24 mouse cellular contexts compared by ENCODE assay signal in the genomic region with DNA sequence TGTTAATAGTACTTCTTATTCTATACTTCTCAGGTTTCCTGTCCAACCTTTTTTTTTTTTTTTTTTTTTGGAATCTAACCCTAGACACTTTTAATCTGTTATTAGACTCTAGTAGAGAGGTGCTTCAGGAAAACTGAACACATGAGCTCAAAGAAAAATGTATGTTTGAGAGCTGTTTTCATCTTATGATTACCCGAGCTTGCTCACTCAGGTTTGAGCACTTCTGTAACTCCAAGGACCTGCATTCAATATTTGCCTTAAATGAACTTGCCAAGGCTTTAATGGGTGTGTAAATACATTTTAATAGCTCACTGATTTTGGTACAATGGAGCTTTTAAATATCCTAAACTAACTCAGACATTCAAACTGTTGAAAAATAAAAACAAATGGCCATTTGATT.
DNase-seq lines count a peak whose midpoint lies in the region; ATAC-seq and TF ChIP-seq lines count a peak whose summit lies in the region.
"Had no signal": no experiment of that assay in that cellular context is flagged by ENCODE, and none has a peak within 500 bp of the region (broad histone marks: within the 10 kb centered on the region; RNA-seq: fewer than 3 reads in every experiment).

No protein-coding gene starts in this region.

- TF ChIP-seq POLR2A in lung, adult 2 months (IDR thresholded peaks at IDR 0.05; ENCODE audit: borderline replicate concordance, extremely low read depth, low read depth, low read length) = no peak

- DNase-seq in lung, embryonic 14.5 days = peak; percentile 44
- DNase-seq in lung, adult 2 months = no peak
- no peak for DNase-seq in lung, postnatal 25 days (ENCODE audit: low spot score)
- DNase-seq in midbrain, embryonic 11.5 days (ENCODE audit: low spot score, missing footprints) = peak; percentile 61
- DNase-seq in midbrain, postnatal 0 days (ENCODE audit: low spot score) = no peak
- DNase-seq: adrenal gland, adult 8-10 months; adrenal gland, postnatal 14 days; adrenal gland, postnatal 36 days; B cell, adult 2 months; cerebellum, adult 11-12 months; cerebellum, adult 2 months; cerebellum, adult 9-10 months; cerebellum, postnatal 10 days; cerebellum, postnatal 25 days had no signal

- no peak overlapping the region for H3K4me3 ChIP-seq in lung, embryonic 14.5 days (ENCODE audit: low read depth, low read length)
- no peak overlapping the region for H3K4me3 ChIP-seq in lung, adult 2 months (replicated peaks; ENCODE audit: extremely low read depth, low read depth, low read length)
- no peak overlapping the region for H3K4me3 ChIP-seq in lung, embryonic 16.5 days (ENCODE audit: low read length)
- H3K4me3 ChIP-seq in midbrain, embryonic 11.5 days (ENCODE audit: low read depth, low read length) = no peak overlapping the region
- no peak overlapping the region for H3K4me3 ChIP-seq in midbrain, postnatal 0 days (ENCODE audit: low read depth, low read length)
- H3K4me3 ChIP-seq: embryonic facial prominence, embryonic 10.5 days; embryonic facial prominence, embryonic 12.5 days; forebrain, embryonic 13.5 days; forebrain, embryonic 15.5 days had no signal

- 0 out of 2 replicates have a peak, but pooled peaks cover 2% of the 10 kb centered on the region for H3K4me1 ChIP-seq in lung, embryonic 14.5 days (ENCODE audit: insufficient read depth)
- H3K4me1 ChIP-seq in lung, adult 2 months (ENCODE audit: control insufficient read depth, insufficient read depth, low read length) = no peaks in the 10 kb centered on the region
- H3K4me1 ChIP-seq in lung, embryonic 16.5 days (replicated peaks; ENCODE audit: control insufficient read depth, insufficient read depth, low read length) = no peaks in the 10 kb centered on the region
- no peaks in the 10 kb centered on the region; the same call in 1 of the 2 replicates for H3K4me1 ChIP-seq in midbrain, embryonic 11.5 days (ENCODE audit: control insufficient read depth, insufficient read depth, low read length)
- H3K4me1 ChIP-seq in midbrain, postnatal 0 days (ENCODE audit: insufficient read depth, low read length) = no peaks in the 10 kb centered on the region
- H3K4me1 ChIP-seq: embryonic facial prominence, embryonic 12.5 days had no signal

- no peak overlapping the region for H3K9ac ChIP-seq in lung, embryonic 14.5 days
- H3K9ac ChIP-seq in lung, embryonic 16.5 days (ENCODE audit: low read length) = no peak overlapping the region
- no peak overlapping the region for H3K9ac ChIP-seq in midbrain, embryonic 11.5 days (ENCODE audit: low read length)
- H3K9ac ChIP-seq in midbrain, postnatal 0 days (replicated peaks; ENCODE audit: low read length, poor library complexity, severe bottlenecking) = no peak overlapping the region
- H3K9ac ChIP-seq: embryonic facial prominence, embryonic 12.5 days; forebrain, embryonic 13.5 days; forebrain, embryonic 15.5 days had no signal

- peak; percentile 62; the same call in 1 of the 2 replicates for ATAC-seq in lung, embryonic 14.5 days (ENCODE audit: insufficient read depth)
- peak; percentile 83 for ATAC-seq in lung, embryonic 16.5 days (ENCODE audit: low read depth)
- no peak for ATAC-seq in midbrain, embryonic 11.5 days (ENCODE audit: low FRiP score)
- no peak for ATAC-seq in midbrain, postnatal 0 days (ENCODE audit: low FRiP score)
- ATAC-seq: activated CD4-positive, CD25-positive, alpha-beta regulatory T cell, adult 4 months; CD4-positive, CD25-positive, alpha-beta regulatory T cell, adult 4 months; forebrain, embryonic 13.5 days; forebrain, embryonic 15.5 days; Patski had no signal

- 40% methylated on average over 1 of the region's 1 CpGs for WGBS in lung, embryonic 14.5 days
- 51% methylated on average over 1 of the region's 1 CpGs for WGBS in lung, adult 2 months
- 47% methylated on average over 1 of the region's 1 CpGs for WGBS in lung, embryonic 16.5 days
- WGBS in midbrain, embryonic 11.5 days = 74% methylated on average over 1 of the region's 1 CpGs
- WGBS in midbrain, postnatal 0 days = 84% methylated on average over 1 of the region's 1 CpGs

- H3K9me3 ChIP-seq in lung, embryonic 14.5 days (ENCODE audit: low read depth, low read length) = no peaks in the 10 kb centered on the region
- no peaks in the 10 kb centered on the region for H3K9me3 ChIP-seq in lung, embryonic 16.5 days (ENCODE audit: control insufficient read depth, low read length)
- H3K9me3 ChIP-seq in midbrain, embryonic 11.5 days (ENCODE audit: control insufficient read depth, low read length) = no peaks in the 10 kb centered on the region
- H3K9me3 ChIP-seq in midbrain, postnatal 0 days (ENCODE audit: low read length) = no peaks in the 10 kb centered on the region
- H3K9me3 ChIP-seq: embryonic facial prominence, embryonic 10.5 days; embryonic facial prominence, embryonic 12.5 days; forebrain, embryonic 13.5 days; forebrain, embryonic 15.5 days had no signal

- no peaks in the 10 kb centered on the region for H3K36me3 ChIP-seq in lung, embryonic 14.5 days (ENCODE audit: insufficient read depth)
- H3K36me3 ChIP-seq in lung, embryonic 16.5 days (ENCODE audit: control insufficient read depth, insufficient read depth, low read length) = no peaks in the 10 kb centered on the region
- H3K36me3 ChIP-seq in midbrain, embryonic 11.5 days (ENCODE audit: control insufficient read depth, insufficient read depth, low read length) = no peaks in the 10 kb centered on the region
- H3K36me3 ChIP-seq in midbrain, postnatal 0 days (ENCODE audit: insufficient read depth, low read length) = no peaks in the 10 kb centered on the region
- H3K36me3 ChIP-seq: embryonic facial prominence, embryonic 10.5 days; embryonic facial prominence, embryonic 12.5 days; forebrain, embryonic 15.5 days; G1E had no signal

- no peak overlapping the region for H3K4me2 ChIP-seq in lung, embryonic 14.5 days
- no peak overlapping the region for H3K4me2 ChIP-seq in lung, embryonic 16.5 days (ENCODE audit: low read depth, low read length)
- H3K4me2 ChIP-seq in midbrain, embryonic 11.5 days = no peak overlapping the region
- no peak overlapping the region for H3K4me2 ChIP-seq in midbrain, postnatal 0 days (ENCODE audit: low read depth, low read length, poor library complexity, severe bottlenecking)
- H3K4me2 ChIP-seq: embryonic facial prominence, embryonic 12.5 days; forebrain, embryonic 13.5 days; forebrain, embryonic 15.5 days had no signal

- H3K27ac ChIP-seq in lung, embryonic 14.5 days (ENCODE audit: low read depth) = no peak overlapping the region
- no peak overlapping the region for H3K27ac ChIP-seq in lung, embryonic 16.5 days (ENCODE audit: low read length)
- H3K27ac ChIP-seq in midbrain, embryonic 11.5 days (ENCODE audit: low read depth, low read length) = no peak overlapping the region
- no peak overlapping the region for H3K27ac ChIP-seq in midbrain, postnatal 0 days (ENCODE audit: low read depth, low read length)
- H3K27ac ChIP-seq: embryonic facial prominence, embryonic 10.5 days; embryonic facial prominence, embryonic 12.5 days; forebrain, embryonic 13.5 days; forebrain, embryonic 15.5 days had no signal

- TF ChIP-seq CTCF in lung, embryonic 14.5 days (IDR thresholded peaks at IDR 0.05; ENCODE audit: low read depth) = no peak
- no peak for TF ChIP-seq CTCF in lung, adult 2 months (IDR thresholded peaks at IDR 0.05; ENCODE audit: insufficient read depth, low read length)
- TF ChIP-seq CTCF in midbrain, postnatal 0 days (IDR thresholded peaks at IDR 0.05) = no peak

- H3K27me3 ChIP-seq in lung, embryonic 14.5 days (ENCODE audit: insufficient read depth, low read length) = no peaks in the 10 kb centered on the region
- H3K27me3 ChIP-seq in lung, embryonic 16.5 days (ENCODE audit: control insufficient read depth, insufficient read depth, low read depth, low read length) = no peaks in the 10 kb centered on the region
- peaks cover 22% of the 10 kb centered on the region for H3K27me3 ChIP-seq in midbrain, embryonic 11.5 days (ENCODE audit: control insufficient read depth, insufficient read depth, low read length)
- peaks cover 18% of the 10 kb centered on the region; the same call in 1 of the 2 replicates for H3K27me3 ChIP-seq in midbrain, postnatal 0 days (ENCODE audit: insufficient read depth, low read length)
- H3K27me3 ChIP-seq: CH12.LX; embryonic facial prominence, embryonic 12.5 days; Patski had no signal

Comparison
In these comparisons a context has a peak if more than half of its experiments do, and no peak if none do; other contexts are left out.
1. DNase-seq: peak in lung, embryonic 14.5 days (single experiment) and midbrain, embryonic 11.5 days (single experiment); none in lung, adult 2 months (single experiment), lung, postnatal 25 days (single experiment) and midbrain, postnatal 0 days (single experiment).
2. ATAC-seq: peak in lung, embryonic 14.5 days (single experiment) and lung, embryonic 16.5 days (single experiment); none in midbrain, embryonic 11.5 days (single experiment) and midbrain, postnatal 0 days (single experiment).